Mouse (Mus musculus) layer of hippocampus, postnatal 25 days (tissue): ENCODE data around the gene Zfp941. TPM values are rescaled to one million over a fixed set of nuclear protein-coding genes. Genes with fewer than 3 reads are reported as not detected.

ENCODE experiments used
- DNase-seq, 2 experiments: peaks; one replicate each; pipeline ENCODE4 v3.0.0; 2022; ENCODE audit warnings: mixed read lengths in 2 of 2, low spot score in 1 of 2; ENCODE audit errors: extremely low spot score in 1 of 2
- total RNA-seq, 2 experiments: library from RNA; stranded (reverse); gene quantifications; 2 replicates each; pipeline ENCODE4 v1.2.3; 2021

Zfp941 gene
- 10 to 100 TPM; 11.6 to 13.6 TPM for total RNA-seq

- DNase-seq = no peak
Measured at GRCm38 (mm10) chr7:140821653-140822329, at the start of gene Zfp941. Gene Zfp941, minus strand, starts transcription at chr7:140822178.

- no peak for DNase-seq
Measured at GRCm38 (mm10) chr7:140864761-140865160, 42.8 kb upstream of the Zfp941 start.

GRCm38 (mm10) chr7:140860728-140861127 is 38.8 kb upstream of the Zfp941 start:
- no peak for DNase-seq

GRCm38 (mm10) chr7:140859997-140860396 is 38.0 kb upstream of the Zfp941 start:
- no peak for DNase-seq

- no peak for DNase-seq
Measured at GRCm38 (mm10) chr7:140858746-140859145, 36.8 kb upstream of the Zfp941 start.

DNA sequence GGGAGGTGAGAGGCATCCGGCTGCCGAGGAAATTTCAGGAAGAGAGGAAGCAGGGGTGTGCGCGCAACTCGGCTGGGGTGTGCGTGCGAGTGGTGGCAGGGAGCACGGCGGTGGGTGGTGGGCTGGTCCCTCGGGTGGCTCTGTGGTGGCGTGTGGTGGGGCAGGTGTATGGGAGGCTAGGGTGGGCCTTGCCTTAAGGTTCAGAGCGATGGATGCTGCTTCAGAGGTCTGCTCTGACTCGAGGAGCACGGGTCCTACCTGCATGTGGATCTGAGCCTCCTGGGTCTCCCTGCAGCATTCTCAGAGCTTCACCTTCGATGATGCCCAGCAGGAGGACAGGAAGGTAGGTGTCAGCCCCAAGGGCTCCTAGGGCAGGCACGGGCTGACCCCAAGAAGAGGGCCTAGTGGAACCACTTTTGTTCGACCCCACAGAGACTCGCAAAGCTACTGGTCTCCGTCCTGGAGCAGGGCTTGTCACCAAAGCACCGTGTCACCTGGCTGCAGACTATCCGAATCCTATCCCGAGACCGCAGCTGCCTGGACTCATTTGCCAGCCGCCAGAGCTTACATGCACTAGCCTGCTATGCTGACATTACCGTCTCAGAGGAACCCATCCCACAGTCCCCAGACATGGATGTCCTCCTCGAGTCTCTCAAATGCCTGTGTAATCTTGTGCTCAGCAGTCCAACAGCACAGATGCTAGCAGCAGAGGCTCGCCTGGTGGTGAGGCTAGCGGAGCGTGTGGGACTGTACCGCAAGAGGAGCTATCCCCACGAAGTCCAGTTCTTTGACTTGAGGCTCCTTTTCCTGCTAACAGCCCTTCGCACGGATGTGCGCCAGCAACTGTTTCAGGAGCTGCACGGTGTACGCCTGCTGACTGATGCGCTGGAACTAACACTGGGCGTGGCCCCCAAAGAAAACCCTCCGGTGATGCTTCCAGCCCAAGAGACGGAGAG is 35.9 kb upstream of the Zfp941 start, which contains the start of gene Bet1l:
Gene Bet1l, minus strand, starts transcription at position 28 of the 956 bp plus-strand sequence.
- no peak for DNase-seq

- peak; percentile 73 to 79 for DNase-seq
Measured at GRCm38 (mm10) chr7:140856785-140857549, 35.0 kb upstream of the Zfp941 start, which contains the start of gene Ric8a. Gene Ric8a, plus strand, starts transcription at chr7:140856957.

DNA sequence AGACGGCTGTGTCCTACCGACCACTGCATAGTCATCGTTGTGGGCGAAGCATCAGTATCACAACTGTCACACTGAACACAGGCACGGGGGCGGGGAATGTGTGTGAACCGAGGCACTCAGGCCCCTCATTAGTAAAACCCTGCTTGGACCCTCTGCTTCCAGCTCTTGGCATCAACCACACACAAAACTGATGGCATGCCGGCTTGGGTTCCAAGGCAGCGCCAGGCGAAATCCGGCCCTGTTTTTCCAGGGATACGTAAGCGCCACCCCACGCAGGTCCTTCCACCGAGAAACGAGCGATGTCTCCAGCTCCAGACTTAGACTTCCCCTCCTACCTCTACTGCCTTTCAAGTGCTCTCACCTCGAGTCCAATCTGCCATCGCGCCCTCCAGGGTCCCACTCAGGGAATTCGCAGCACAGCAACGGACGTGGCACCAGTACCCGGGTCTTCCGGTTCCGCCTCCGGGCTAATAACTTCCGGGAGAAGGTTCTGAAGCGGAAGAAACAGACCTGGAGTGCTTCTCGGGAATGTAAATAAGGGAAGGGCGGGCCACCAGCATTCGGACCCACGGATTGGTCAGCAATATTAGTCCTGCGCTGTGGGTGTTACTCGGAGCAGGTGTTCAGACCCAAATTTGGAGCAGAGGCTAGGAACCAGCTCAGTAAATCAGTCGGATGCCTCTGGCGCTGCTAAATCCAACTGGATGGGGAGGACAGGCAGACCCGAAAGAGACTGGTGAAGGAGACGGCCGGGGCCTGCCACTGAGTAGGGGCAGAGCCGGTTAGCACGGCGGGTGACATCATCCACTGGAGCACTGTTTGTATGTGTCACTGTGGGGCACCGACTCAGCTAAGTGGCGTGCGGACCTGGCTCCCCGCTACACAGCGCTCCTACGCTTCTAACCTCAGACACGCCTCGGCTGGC is 34.1 kb upstream of the Zfp941 start, which contains the start of gene Gm45785:
Gene Gm45785, minus strand, starts transcription at position 472 of the 925 bp plus-strand sequence.
- peak; percentile 60 to 65 for DNase-seq

DNA sequence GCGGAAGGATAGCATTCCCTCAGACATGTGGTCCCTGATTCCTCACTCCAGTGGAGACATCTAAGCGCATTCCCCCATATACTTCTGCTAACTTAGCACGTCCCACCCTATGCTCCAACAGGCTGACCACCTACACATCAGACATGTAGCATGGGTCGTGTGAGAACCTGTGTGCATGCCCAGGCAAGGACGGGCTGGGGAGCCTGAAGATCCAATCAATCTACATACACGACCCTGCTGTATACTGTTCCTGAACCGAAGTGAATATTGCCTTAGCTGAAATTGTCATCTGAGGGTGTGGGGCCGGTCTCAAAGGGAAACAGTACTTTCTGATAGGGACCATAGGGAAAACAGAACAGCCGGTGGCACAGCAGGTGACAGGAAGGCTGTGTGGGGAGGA is 33.2 kb upstream of the Zfp941 start:
- DNase-seq = no peak

GRCm38 (mm10) chr7:140854483-140854882 is 32.5 kb upstream of the Zfp941 start:
- DNase-seq = no peak

DNA sequence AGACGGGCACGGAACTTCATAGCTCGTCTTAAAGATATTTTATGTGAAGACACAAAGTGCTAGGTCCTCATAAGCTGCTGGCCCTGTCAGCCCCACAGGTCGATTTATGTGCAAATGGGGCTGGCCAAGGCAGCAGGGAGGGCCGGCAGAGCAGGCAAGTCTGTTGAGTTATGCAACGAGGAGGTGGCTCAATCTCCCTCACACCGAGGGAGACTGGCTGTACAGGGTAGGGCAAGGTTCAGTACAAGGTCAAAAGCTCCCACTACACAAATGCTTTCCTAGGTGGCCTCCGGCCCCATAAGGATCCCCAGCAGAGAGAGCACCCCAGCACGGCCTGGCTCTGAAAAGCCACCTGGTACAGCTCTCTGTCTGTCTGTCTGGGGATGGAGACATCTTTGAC is 31.4 kb upstream of the Zfp941 start:
- no peak for DNase-seq

DNA sequence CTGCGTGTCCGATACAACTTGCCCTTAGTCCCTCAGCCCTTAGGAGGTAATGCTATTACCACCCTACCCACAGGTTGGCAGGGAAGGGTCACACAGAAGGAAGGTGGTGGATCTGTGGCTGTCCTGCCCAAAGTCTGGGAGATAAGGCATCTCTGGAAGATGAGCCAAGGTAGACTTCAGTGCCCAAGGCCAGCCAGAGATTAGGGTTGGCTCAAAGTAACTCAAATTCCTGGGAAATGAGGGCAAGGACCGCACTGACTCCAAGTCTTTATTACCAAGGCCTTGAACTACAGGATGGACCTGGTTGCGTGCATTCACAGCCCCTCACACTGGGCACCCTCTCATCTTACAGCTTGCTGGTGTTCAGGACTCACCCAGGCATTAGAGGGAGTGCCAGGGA is 29.9 kb upstream of the Zfp941 start:
- DNase-seq = no peak

- DNase-seq = no peak
Measured at GRCm38 (mm10) chr7:140848591-140848990, 26.6 kb upstream of the Zfp941 start.

DNA sequence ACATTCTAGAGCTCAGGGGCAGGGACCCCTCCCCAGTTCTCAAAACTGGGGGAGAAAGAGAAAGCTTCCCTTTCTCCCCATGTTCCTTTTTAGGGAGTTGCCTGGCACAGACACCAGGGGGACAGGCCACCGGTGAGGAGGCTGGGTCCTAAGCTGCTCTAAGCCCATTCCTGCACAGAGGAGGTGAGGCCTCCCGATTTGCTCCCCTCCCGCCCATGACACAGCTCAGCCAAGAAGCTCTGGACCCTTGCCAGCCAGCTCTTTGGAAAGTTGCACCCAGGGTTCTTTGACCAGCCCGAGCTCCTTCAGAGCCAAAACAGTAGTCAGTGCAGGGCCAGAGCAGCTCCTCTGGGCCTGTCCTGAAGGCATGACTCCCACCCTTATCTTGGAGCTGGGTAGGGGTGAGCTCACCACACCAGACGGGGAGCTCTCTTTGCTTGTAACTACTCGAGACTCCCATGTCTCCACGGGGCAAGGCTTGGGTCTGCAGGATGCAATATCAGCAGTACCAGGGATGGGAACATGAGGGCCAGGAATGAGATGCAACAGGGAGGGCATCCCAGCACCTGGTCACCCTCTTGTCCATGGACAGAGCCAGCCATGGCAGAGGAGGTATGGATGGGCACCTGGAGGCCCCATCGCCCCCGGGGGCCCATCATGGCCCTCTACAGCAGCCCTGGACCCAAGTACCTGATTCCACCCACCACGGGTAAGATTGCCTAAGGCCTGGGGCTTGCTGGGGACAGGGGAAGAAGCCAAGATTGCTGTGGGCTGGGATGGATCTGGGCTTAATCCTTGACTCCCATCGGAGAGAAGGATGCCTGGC is 26.0 kb upstream of the Zfp941 start, which contains the start of gene Odf3:
Gene Odf3, plus strand, starts transcription at position 51 of the 826 bp plus-strand sequence.
- no peak for DNase-seq

- DNase-seq = no peak
Measured at GRCm38 (mm10) chr7:140846676-140847075, 24.7 kb upstream of the Zfp941 start.

DNA sequence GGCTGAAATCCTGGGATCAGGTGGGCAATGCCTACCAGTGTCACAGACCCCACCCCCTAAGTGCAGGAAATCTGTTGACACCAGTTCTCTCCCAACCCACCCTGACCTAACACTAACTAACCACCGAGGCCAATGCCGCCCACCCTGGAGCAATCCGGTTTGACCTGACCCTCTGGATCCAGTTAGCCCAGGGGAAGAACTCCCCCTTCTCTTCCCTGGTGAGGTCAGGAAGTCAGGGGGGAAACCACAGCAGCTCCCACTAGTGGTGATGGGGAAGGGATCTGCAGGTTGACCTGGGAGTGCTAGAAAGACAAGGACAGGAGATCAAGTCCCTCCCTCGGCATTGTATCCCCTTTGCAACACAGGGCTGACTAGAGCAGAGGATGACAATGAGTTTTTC is 23.7 kb upstream of the Zfp941 start:
- DNase-seq = no peak

GRCm38 (mm10) chr7:140844905-140845665 is 23.1 kb upstream of the Zfp941 start, which contains the start of gene Scgb1c1:
Gene Scgb1c1, plus strand, starts transcription at chr7:140845547.
- peak; percentile 95 to 100 for DNase-seq

DNA sequence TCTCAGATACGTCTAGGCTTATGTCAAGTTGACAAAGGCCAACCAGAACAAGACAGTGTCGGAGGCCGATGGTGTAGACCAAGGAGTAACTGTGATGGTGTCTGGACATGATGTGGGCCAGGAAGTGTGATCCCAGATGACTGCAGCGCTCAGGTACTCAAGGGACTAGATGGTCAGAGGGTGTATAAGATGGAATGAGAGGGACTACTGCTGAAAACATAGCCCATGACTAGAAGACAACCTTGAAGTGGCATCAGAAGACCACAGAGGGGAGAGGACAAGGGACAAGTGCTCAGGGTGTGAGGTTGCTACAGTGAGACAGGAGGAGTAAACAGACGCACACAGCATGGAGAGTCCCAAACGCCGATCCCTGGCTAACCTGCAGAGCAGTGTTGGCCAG is 21.8 kb upstream of the Zfp941 start:
- no peak for DNase-seq
